Mouse (Mus musculus) MEL (cell line): ENCODE measurements at regions not wholly inside any gene's neighbourhood (a gene's known extent, or its start where the extent isn't known, plus 50 kb on each side); places are given as distances from the start of the nearest gene placed in this dataset.

Source experiments
- DNase-seq: peaks from one replicate; pipeline ENCODE4 v3.0.0; 2011; ENCODE audit warnings: low read depth, low spot score
- H3K27ac ChIP-seq: 2 replicates; pipeline ENCODE4 v1.5.1; 2012; ENCODE audit warnings: low read depth, mild to moderate bottlenecking, control low read depth, low read length, moderate library complexity; ENCODE audit not compliant: control insufficient read depth
- H3K27me3 ChIP-seq, 2 experiments: fragments of 150-350 bp in 1 of 2; sonication (generic) in 1 of 2; 2 replicates each; pipeline ENCODE4 v1.6.1; 2012; ENCODE audit warnings: low read length in 2 of 2, mild to moderate bottlenecking in 2 of 2, improper control_type of control experiment in 1 of 2, moderate library complexity in 1 of 2; ENCODE audit not compliant: insufficient read depth in 2 of 2, control insufficient read depth in 1 of 2
- H3K36me3 ChIP-seq, 2 experiments: 2 replicates each; pipeline ENCODE4 v1.6.1; 2012 to 2014; ENCODE audit warnings: low read length in 2 of 2, improper control_type of control experiment in 1 of 2, inconsistent platforms in 1 of 2, mild to moderate bottlenecking in 1 of 2; ENCODE audit not compliant: insufficient read depth in 2 of 2, control insufficient read depth in 1 of 2
- H3K4me1 ChIP-seq, 2 experiments: fragments of 150-350 bp in 1 of 2; sonication (generic) in 1 of 2; 2 replicates each; pipeline ENCODE4 v1.6.1; 2012; ENCODE audit warnings: low read length in 2 of 2, improper control_type of control experiment in 1 of 2, mild to moderate bottlenecking in 1 of 2; ENCODE audit not compliant: insufficient read depth in 2 of 2, control insufficient read depth in 1 of 2
- H3K4me3 ChIP-seq, 2 experiments: fragments of 150-350 bp in 1 of 2; sonication (generic) in 1 of 2; 2 replicates each; pipeline ENCODE4 v1.5.1; 2012; ENCODE audit warnings: low read depth in 2 of 2, low read length in 2 of 2, mild to moderate bottlenecking in 2 of 2, moderate library complexity in 2 of 2, control low read depth in 1 of 2, improper control_type of control experiment in 1 of 2; ENCODE audit not compliant: control insufficient read depth in 1 of 2, insufficient read depth in 1 of 2
- H3K79me2 ChIP-seq: 2 replicates; pipeline ENCODE4 v1.6.1; 2012; ENCODE audit warnings: mild to moderate bottlenecking, low read length, moderate library complexity; ENCODE audit not compliant: control insufficient read depth, poor library complexity, insufficient read depth
- H3K9ac ChIP-seq: 2 replicates; pipeline ENCODE4 v1.6.1; 2012; ENCODE audit warnings: low read depth, mild to moderate bottlenecking, control low read depth, low read length, moderate library complexity; ENCODE audit not compliant: control insufficient read depth, poor library complexity, severe bottlenecking
- H3K9me3 ChIP-seq: fragments of 150-350 bp; sonication (generic); replicated peaks from 2 replicates; pipeline ENCODE4 v1.6.1; 2012; ENCODE audit warnings: mild to moderate bottlenecking, low read length, improper control_type of control experiment, moderate library complexity; ENCODE audit not compliant: insufficient read depth
- CTCF ChIP-seq, 3 experiments: IDR thresholded peaks in 2 of 3; conservative IDR thresholded peaks in 1 of 3; 2 replicates each; pipeline ENCODE4 v1.5.1; 2011 to 2012; ENCODE audit warnings: low read length in 3 of 3, low read depth in 2 of 3, mild to moderate bottlenecking in 2 of 3, improper control_type of control experiment in 1 of 3, inconsistent platforms in 1 of 3, mixed read lengths in 1 of 3, moderate library complexity in 1 of 3; ENCODE audit not compliant: control insufficient read depth in 1 of 3, insufficient read depth in 1 of 3, poor library complexity in 1 of 3, severe bottlenecking in 1 of 3
- E2F4 ChIP-seq: IDR thresholded peaks from 2 replicates; pipeline ENCODE4 v1.6.1; 2011; ENCODE audit warnings: low read depth, low read length, improper control_type of control experiment, borderline replicate concordance
- ELF1 ChIP-seq: IDR thresholded peaks from 2 replicates; pipeline ENCODE4 v1.6.1; 2014; ENCODE audit warnings: low read depth, mild to moderate bottlenecking, inconsistent platforms, low read length, improper control_type of control experiment, moderate library complexity
- GABPA ChIP-seq: IDR thresholded peaks from 2 replicates; pipeline ENCODE4 v1.6.1; 2012; ENCODE audit warnings: low read depth, mild to moderate bottlenecking, inconsistent platforms, low read length, improper control_type of control experiment, moderate library complexity
- MEF2A ChIP-seq: IDR thresholded peaks from 2 replicates; pipeline ENCODE4 v1.6.1; 2014; ENCODE audit warnings: low read depth, mild to moderate bottlenecking, inconsistent platforms, low read length, improper control_type of control experiment; ENCODE audit not compliant: poor library complexity, insufficient replicate concordance, severe bottlenecking; ENCODE audit errors: extremely low read depth
- MXI1 ChIP-seq: IDR thresholded peaks from 2 replicates; pipeline ENCODE4 v1.6.1; 2011; ENCODE audit warnings: mild to moderate bottlenecking, low read depth, low read length, improper control_type of control experiment
- MYB ChIP-seq: IDR thresholded peaks from 2 replicates; pipeline ENCODE4 v1.6.1; 2011; ENCODE audit warnings: mild to moderate bottlenecking, low read depth, low read length, improper control_type of control experiment
- NELFE ChIP-seq: IDR thresholded peaks from 2 replicates; pipeline ENCODE4 v1.6.1; 2011; ENCODE audit warnings: low read depth, low read length, improper control_type of control experiment
- POLR2A ChIP-seq, 2 experiments: IDR thresholded peaks; 2 replicates each; pipeline ENCODE4 v1.6.1; 2011 to 2012; ENCODE audit warnings: low read length in 2 of 2, mild to moderate bottlenecking in 2 of 2, control low read depth in 1 of 2, improper control_type of control experiment in 1 of 2, low read depth in 1 of 2, moderate library complexity in 1 of 2; ENCODE audit not compliant: control insufficient read depth in 1 of 2, insufficient read depth in 1 of 2, poor library complexity in 1 of 2
- POLR2AphosphoS5 ChIP-seq: IDR thresholded peaks from 2 replicates; pipeline ENCODE4 v1.6.1; 2012; ENCODE audit warnings: low read depth, borderline replicate concordance, mild to moderate bottlenecking, inconsistent platforms, low read length, moderate library complexity, mixed read lengths
- RCOR1 ChIP-seq: IDR thresholded peaks from 2 replicates; pipeline ENCODE4 v1.6.1; 2012; ENCODE audit warnings: low read depth, mild to moderate bottlenecking, inconsistent platforms, low read length, improper control_type of control experiment
- SIN3A ChIP-seq: IDR thresholded peaks from 2 replicates; pipeline ENCODE4 v1.6.1; 2012; ENCODE audit warnings: low read length, improper control_type of control experiment, inconsistent platforms
- SMC3 ChIP-seq: IDR thresholded peaks from 2 replicates; pipeline ENCODE4 v1.6.1; 2011; ENCODE audit warnings: low read depth, low read length, improper control_type of control experiment
- TAL1 ChIP-seq: IDR thresholded peaks from 2 replicates; pipeline ENCODE4 v1.6.1; 2012; ENCODE audit warnings: mild to moderate bottlenecking, inconsistent platforms, low read length, moderate library complexity, mixed read lengths
- USF1 ChIP-seq: IDR thresholded peaks from 2 replicates; pipeline ENCODE4 v1.6.1; 2014; ENCODE audit warnings: low read depth, mild to moderate bottlenecking, inconsistent platforms, low read length, improper control_type of control experiment, moderate library complexity
- USF2 ChIP-seq, 2 experiments: IDR thresholded peaks; 2 replicates each; pipeline ENCODE4 v1.6.1; 2011 to 2012; ENCODE audit warnings: improper control_type of control experiment in 2 of 2, low read length in 2 of 2, borderline replicate concordance in 1 of 2, inconsistent platforms in 1 of 2, low read depth in 1 of 2, mild to moderate bottlenecking in 1 of 2; ENCODE audit not compliant: insufficient read depth in 1 of 2
- ZC3H11A ChIP-seq: IDR thresholded peaks from 2 replicates; pipeline ENCODE4 v1.6.1; 2012; ENCODE audit warnings: low read depth, mild to moderate bottlenecking, inconsistent platforms, low read length, improper control_type of control experiment
- ZKSCAN1 ChIP-seq: IDR thresholded peaks from 2 replicates; pipeline ENCODE4 v1.6.1; 2012; ENCODE audit warnings: low read depth, mild to moderate bottlenecking, inconsistent platforms, low read length, improper control_type of control experiment, moderate library complexity
- ZMIZ1 ChIP-seq: IDR thresholded peaks from 2 replicates; pipeline ENCODE4 v1.6.1; 2012; ENCODE audit warnings: low read depth, mild to moderate bottlenecking, inconsistent platforms, low read length, improper control_type of control experiment, moderate library complexity
- ZNF384 ChIP-seq: IDR thresholded peaks from 2 replicates; pipeline ENCODE4 v1.6.1; 2012; ENCODE audit warnings: low read depth, mild to moderate bottlenecking, inconsistent platforms, low read length, improper control_type of control experiment

DNA sequence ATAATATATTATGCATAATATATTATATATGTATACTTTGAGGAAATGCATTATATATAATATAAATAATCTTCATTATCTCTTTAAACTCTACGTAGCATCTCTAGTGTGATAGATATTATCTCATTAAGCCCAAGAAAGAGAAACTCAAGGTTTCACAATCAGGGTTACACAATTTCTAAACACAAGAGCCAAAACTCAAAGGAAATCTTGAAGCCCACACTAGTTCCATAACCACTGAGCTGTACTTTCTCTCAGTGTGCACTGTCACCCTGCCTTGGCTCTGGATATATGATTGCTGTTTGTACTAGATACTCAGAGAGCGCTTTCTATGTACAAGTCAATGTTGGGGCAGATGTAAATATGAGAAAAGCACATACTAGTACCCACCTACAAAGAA is 299.6 kb upstream of the Ldb2 start:
- peaks cover 0 to 4% of the 10 kb centered on the region in 2 experiments; a peak in 2 of 4 replicates for H3K36me3 ChIP-seq
- no peaks in the 10 kb centered on the region; a peak in 2 of 4 replicates for H3K4me1 ChIP-seq
- H3K9me3 ChIP-seq = no peaks in the 10 kb centered on the region
- H3K27ac ChIP-seq = no peak overlapping the region
- no peaks in the 10 kb centered on the region for H3K27me3 ChIP-seq
- TF ChIP-seq USF2 (IDR thresholded peaks at IDR 0.05; ENCODE audit: borderline replicate concordance in 1 of 2, insufficient read depth in 1 of 2, low read depth in 1 of 2, low read length in 2 of 2) (no peak), RCOR1 (no peak), TAL1 (no peak), CTCF (IDR thresholded peaks at IDR 0.05 in 2 of 3, conservative IDR thresholded peaks at IDR 0.05 in 1 of 3; ENCODE audit: control insufficient read depth in 1 of 3, insufficient read depth in 1 of 3, low read depth in 2 of 3, low read length in 3 of 3, poor library complexity in 1 of 3, severe bottlenecking in 1 of 3) (no peak)
- no peak for DNase-seq
- no peak overlapping the region for H3K4me3 ChIP-seq
- no peak overlapping the region for H3K9ac ChIP-seq
- no peaks in the 10 kb centered on the region for H3K79me2 ChIP-seq

DNA sequence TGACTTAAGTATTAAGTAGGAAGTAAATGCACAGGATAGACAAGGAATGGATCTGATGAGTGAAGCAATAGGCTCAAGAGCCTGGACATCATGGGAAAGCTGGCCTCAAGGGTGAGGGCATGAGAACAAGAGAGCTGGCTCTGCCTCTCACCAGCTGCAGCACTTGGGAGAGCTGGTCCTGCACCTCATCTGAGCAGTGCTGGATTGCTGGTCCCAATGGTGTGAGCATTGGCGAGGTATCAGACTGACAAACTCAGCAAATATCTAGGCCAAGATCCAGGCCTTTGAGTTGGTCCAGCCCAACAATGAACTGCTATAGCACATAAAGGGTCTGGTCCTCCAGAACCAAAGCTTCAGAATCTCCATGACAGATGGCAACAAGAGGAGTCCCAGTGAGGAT is 298.5 kb upstream of the Ldb2 start:
- Histone ChIP-seq H3K27me3 (no peaks in the 10 kb centered on the region), H3K4me1 (no peaks in the 10 kb centered on the region; a peak in 2 of 4 replicates), H3K9ac (no peak overlapping the region), H3K27ac (no peak overlapping the region), H3K36me3 (peaks cover 0 to 4% of the 10 kb centered on the region in 2 experiments; a peak in 2 of 4 replicates), H3K4me3 (no peak overlapping the region), H3K9me3 (no peaks in the 10 kb centered on the region), H3K79me2 (no peaks in the 10 kb centered on the region)
- no peak for TF ChIP-seq USF2 (IDR thresholded peaks at IDR 0.05; ENCODE audit: borderline replicate concordance in 1 of 2, insufficient read depth in 1 of 2, low read depth in 1 of 2, low read length in 2 of 2)
- TF ChIP-seq ZNF384 = no peak
- no peak for TF ChIP-seq SIN3A
- no peak for TF ChIP-seq ZMIZ1
- no peak for TF ChIP-seq CTCF (IDR thresholded peaks at IDR 0.05 in 2 of 3, conservative IDR thresholded peaks at IDR 0.05 in 1 of 3; ENCODE audit: control insufficient read depth in 1 of 3, insufficient read depth in 1 of 3, low read depth in 2 of 3, low read length in 3 of 3, poor library complexity in 1 of 3, severe bottlenecking in 1 of 3)
- no peak for TF ChIP-seq E2F4
- TF ChIP-seq ZKSCAN1 = no peak
- TF ChIP-seq GABPA = no peak
- TF ChIP-seq RCOR1 = no peak
- no peak for TF ChIP-seq SMC3
- DNase-seq = no peak

DNA sequence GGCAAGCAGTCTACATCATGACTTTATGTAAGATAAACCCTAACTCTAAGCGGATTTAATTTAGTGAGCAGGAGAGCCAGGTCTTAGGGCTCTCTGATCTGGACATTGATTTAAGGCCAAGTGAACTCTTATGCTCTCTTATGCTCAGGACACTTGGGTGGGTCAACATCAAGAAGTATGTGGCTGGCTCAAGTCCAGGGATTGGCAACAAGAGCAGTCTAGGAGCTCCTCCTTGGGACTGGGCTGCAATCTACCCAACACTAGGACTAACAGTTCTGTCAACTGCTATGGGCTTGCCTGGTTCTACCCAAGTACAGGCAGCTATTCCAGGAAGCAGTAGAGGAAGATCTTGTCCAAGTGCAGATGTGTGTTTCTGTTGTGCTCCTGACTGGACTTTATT is 285.3 kb upstream of the Ldb2 start:
- Histone ChIP-seq H3K4me3 (no peak overlapping the region), H3K27me3 (no peaks in the 10 kb centered on the region), H3K4me1 (no peaks in the 10 kb centered on the region), H3K9ac (no peak overlapping the region), H3K79me2 (no peaks in the 10 kb centered on the region), H3K9me3 (no peaks in the 10 kb centered on the region), H3K27ac (no peak overlapping the region), H3K36me3 (no peaks in the 10 kb centered on the region)
- no peak for DNase-seq
- TF ChIP-seq RCOR1 (no peak), ELF1 (no peak), CTCF (IDR thresholded peaks at IDR 0.05 in 2 of 3, conservative IDR thresholded peaks at IDR 0.05 in 1 of 3; ENCODE audit: control insufficient read depth in 1 of 3, insufficient read depth in 1 of 3, low read depth in 2 of 3, low read length in 3 of 3, poor library complexity in 1 of 3, severe bottlenecking in 1 of 3) (no peak), POLR2A (IDR thresholded peaks at IDR 0.05; ENCODE audit: control insufficient read depth in 1 of 2, insufficient read depth in 1 of 2, low read depth in 1 of 2, low read length in 2 of 2, poor library complexity in 1 of 2) (no peak), NELFE (no peak), E2F4 (no peak), USF1 (no peak), TAL1 (no peak), ZC3H11A (no peak), ZKSCAN1 (no peak), MXI1 (no peak), POLR2AphosphoS5 (no peak), MEF2A (no peak), MYB (no peak)
